15 mouse cellular contexts compared by ENCODE assay signal in genomic region chr3:62963244-62963643, GRCm38 (mm10).
DNase-seq lines count a peak whose midpoint lies in the region; ATAC-seq lines count a peak whose summit lies in the region.
"Had no signal": no experiment of that assay in that cellular context is flagged by ENCODE, and none has a peak within 500 bp of the region (broad histone marks: within the 10 kb centered on the region; RNA-seq: fewer than 3 reads in every experiment).

No protein-coding gene starts in this region.

- H3K9ac ChIP-seq in lung, embryonic 16.5 days (ENCODE audit: low read length), result no peak overlapping the region
- H3K9ac ChIP-seq: embryonic facial prominence, embryonic 12.5 days; forebrain, embryonic 13.5 days; forebrain, embryonic 15.5 days had no signal

- no peaks in the 10 kb centered on the region for H3K9me3 ChIP-seq in lung, embryonic 16.5 days (ENCODE audit: control insufficient read depth, low read length)
- H3K9me3 ChIP-seq: embryonic facial prominence, embryonic 10.5 days; embryonic facial prominence, embryonic 12.5 days; forebrain, embryonic 13.5 days; forebrain, embryonic 15.5 days had no signal

- no peaks in the 10 kb centered on the region for H3K27me3 ChIP-seq in lung, embryonic 16.5 days (ENCODE audit: control insufficient read depth, insufficient read depth, low read depth, low read length)
- H3K27me3 ChIP-seq: embryonic facial prominence, embryonic 12.5 days; forebrain, embryonic 13.5 days; forebrain, embryonic 15.5 days had no signal

- 13% methylated on average over 1 of the region's 1 CpGs for WGBS in lung, embryonic 16.5 days

- ATAC-seq in lung, embryonic 16.5 days (ENCODE audit: low read depth), result 0 out of 2 replicates have a peak, but pooled peaks have one; percentile 41
- ATAC-seq: forebrain, embryonic 13.5 days; forebrain, embryonic 15.5 days had no signal

- H3K4me1 ChIP-seq in lung, embryonic 16.5 days (replicated peaks; ENCODE audit: control insufficient read depth, insufficient read depth, low read length), result no peaks in the 10 kb centered on the region
- H3K4me1 ChIP-seq: embryonic facial prominence, embryonic 10.5 days; embryonic facial prominence, embryonic 12.5 days; forebrain, embryonic 13.5 days; forebrain, embryonic 15.5 days had no signal

- H3K36me3 ChIP-seq in lung, embryonic 16.5 days (ENCODE audit: control insufficient read depth, insufficient read depth, low read length), result no peaks in the 10 kb centered on the region
- H3K36me3 ChIP-seq: embryonic facial prominence, embryonic 10.5 days; embryonic facial prominence, embryonic 12.5 days; forebrain, embryonic 15.5 days had no signal

- no peak overlapping the region for H3K27ac ChIP-seq in lung, embryonic 16.5 days (ENCODE audit: low read length)
- H3K27ac ChIP-seq: embryonic facial prominence, embryonic 10.5 days; embryonic facial prominence, embryonic 12.5 days; forebrain, embryonic 13.5 days; forebrain, embryonic 15.5 days had no signal

- no peak overlapping the region for H3K4me3 ChIP-seq in lung, embryonic 16.5 days (ENCODE audit: low read length)
- H3K4me3 ChIP-seq: embryonic facial prominence, embryonic 10.5 days; embryonic facial prominence, embryonic 12.5 days; forebrain, embryonic 13.5 days; forebrain, embryonic 15.5 days had no signal

- DNase-seq in lung, postnatal 14 days, result no peak
- DNase-seq in lung, postnatal 10 days, result peak; percentile 7
- DNase-seq in lung, postnatal 25 days (ENCODE audit: low spot score), result peak; percentile 23
- DNase-seq in adipocyte (ENCODE audit: low spot score), result no peak
- DNase-seq in layer of hippocampus, adult 8-10 months (ENCODE audit: low spot score in 2 of 2), result no peak
- DNase-seq: cerebellum, adult 11-12 months; cerebellum, adult 2 months; cerebellum, adult 9-10 months; cerebellum, postnatal 10 days; cerebellum, postnatal 25 days had no signal

- H3K4me2 ChIP-seq in lung, embryonic 16.5 days (ENCODE audit: low read depth, low read length), result no peak overlapping the region
- H3K4me2 ChIP-seq: embryonic facial prominence, embryonic 12.5 days; forebrain, embryonic 13.5 days; forebrain, embryonic 15.5 days had no signal

Comparison
In these comparisons a context has a peak if more than half of its experiments do, and no peak if none do; other contexts are left out.
1. DNase-seq: peak in lung, postnatal 10 days (single experiment) and lung, postnatal 25 days (single experiment); none in lung, postnatal 14 days (single experiment), adipocyte (single experiment) and layer of hippocampus, adult 8-10 months (0 of 2).